Mouse (Mus musculus) MEL (cell line): ENCODE data around the gene Smim5. TPM values are rescaled to one million over a fixed set of nuclear protein-coding genes. Genes with fewer than 3 reads are reported as not detected.

ENCODE experiments used
- DNase-seq: peaks from one replicate; pipeline ENCODE4 v3.0.0; 2011; ENCODE audit warnings: low read depth, low spot score
- H3K27ac ChIP-seq: 2 replicates; pipeline ENCODE4 v1.5.1; 2012; ENCODE audit warnings: low read depth, mild to moderate bottlenecking, control low read depth, low read length, moderate library complexity; ENCODE audit not compliant: control insufficient read depth
- H3K27me3 ChIP-seq, 2 experiments: fragments of 150-350 bp in 1 of 2; sonication (generic) in 1 of 2; 2 replicates each; pipeline ENCODE4 v1.6.1; 2012; ENCODE audit warnings: low read length in 2 of 2, mild to moderate bottlenecking in 2 of 2, improper control_type of control experiment in 1 of 2, moderate library complexity in 1 of 2; ENCODE audit not compliant: insufficient read depth in 2 of 2, control insufficient read depth in 1 of 2
- H3K36me3 ChIP-seq, 2 experiments: 2 replicates each; pipeline ENCODE4 v1.6.1; 2012 to 2014; ENCODE audit warnings: low read length in 2 of 2, improper control_type of control experiment in 1 of 2, inconsistent platforms in 1 of 2, mild to moderate bottlenecking in 1 of 2; ENCODE audit not compliant: insufficient read depth in 2 of 2, control insufficient read depth in 1 of 2
- H3K4me1 ChIP-seq, 2 experiments: fragments of 150-350 bp in 1 of 2; sonication (generic) in 1 of 2; 2 replicates each; pipeline ENCODE4 v1.6.1; 2012; ENCODE audit warnings: low read length in 2 of 2, improper control_type of control experiment in 1 of 2, mild to moderate bottlenecking in 1 of 2; ENCODE audit not compliant: insufficient read depth in 2 of 2, control insufficient read depth in 1 of 2
- H3K4me3 ChIP-seq, 2 experiments: fragments of 150-350 bp in 1 of 2; sonication (generic) in 1 of 2; 2 replicates each; pipeline ENCODE4 v1.5.1; 2012; ENCODE audit warnings: low read depth in 2 of 2, low read length in 2 of 2, mild to moderate bottlenecking in 2 of 2, moderate library complexity in 2 of 2, control low read depth in 1 of 2, improper control_type of control experiment in 1 of 2; ENCODE audit not compliant: control insufficient read depth in 1 of 2, insufficient read depth in 1 of 2
- H3K79me2 ChIP-seq: 2 replicates; pipeline ENCODE4 v1.6.1; 2012; ENCODE audit warnings: mild to moderate bottlenecking, low read length, moderate library complexity; ENCODE audit not compliant: control insufficient read depth, poor library complexity, insufficient read depth
- H3K9ac ChIP-seq: 2 replicates; pipeline ENCODE4 v1.6.1; 2012; ENCODE audit warnings: low read depth, mild to moderate bottlenecking, control low read depth, low read length, moderate library complexity; ENCODE audit not compliant: control insufficient read depth, poor library complexity, severe bottlenecking
- H3K9me3 ChIP-seq: fragments of 150-350 bp; sonication (generic); replicated peaks from 2 replicates; pipeline ENCODE4 v1.6.1; 2012; ENCODE audit warnings: mild to moderate bottlenecking, low read length, improper control_type of control experiment, moderate library complexity; ENCODE audit not compliant: insufficient read depth
- CHD1 ChIP-seq: IDR thresholded peaks from 2 replicates; pipeline ENCODE4 v1.6.1; 2012; ENCODE audit warnings: low read depth, mild to moderate bottlenecking, inconsistent platforms, low read length, improper control_type of control experiment
- CTCF ChIP-seq, 3 experiments: IDR thresholded peaks in 2 of 3; conservative IDR thresholded peaks in 1 of 3; 2 replicates each; pipeline ENCODE4 v1.5.1; 2011 to 2012; ENCODE audit warnings: low read length in 3 of 3, low read depth in 2 of 3, mild to moderate bottlenecking in 2 of 3, improper control_type of control experiment in 1 of 3, inconsistent platforms in 1 of 3, mixed read lengths in 1 of 3, moderate library complexity in 1 of 3; ENCODE audit not compliant: control insufficient read depth in 1 of 3, insufficient read depth in 1 of 3, poor library complexity in 1 of 3, severe bottlenecking in 1 of 3
- E2F4 ChIP-seq: IDR thresholded peaks from 2 replicates; pipeline ENCODE4 v1.6.1; 2011; ENCODE audit warnings: low read depth, low read length, improper control_type of control experiment, borderline replicate concordance
- ETS1 ChIP-seq: IDR thresholded peaks from 2 replicates; pipeline ENCODE4 v1.6.1; 2012; ENCODE audit warnings: low read depth, mild to moderate bottlenecking, inconsistent platforms, low read length, improper control_type of control experiment, moderate library complexity
- GATA1 ChIP-seq: IDR thresholded peaks from 2 replicates; pipeline ENCODE4 v1.6.1; 2011; ENCODE audit warnings: low read depth, low read length, improper control_type of control experiment
- KAT2A ChIP-seq: conservative IDR thresholded peaks from 2 replicates; pipeline ENCODE4 v1.6.1; 2012; ENCODE audit warnings: low read depth, low read length, improper control_type of control experiment, inconsistent platforms
- MYB ChIP-seq: IDR thresholded peaks from 2 replicates; pipeline ENCODE4 v1.6.1; 2011; ENCODE audit warnings: mild to moderate bottlenecking, low read depth, low read length, improper control_type of control experiment
- MYC ChIP-seq: IDR thresholded peaks from 2 replicates; pipeline ENCODE4 v1.6.1; 2011; ENCODE audit warnings: low read depth, mild to moderate bottlenecking, low read length, improper control_type of control experiment, moderate library complexity
- NELFE ChIP-seq: IDR thresholded peaks from 2 replicates; pipeline ENCODE4 v1.6.1; 2011; ENCODE audit warnings: low read depth, low read length, improper control_type of control experiment
- POLR2AphosphoS2 ChIP-seq: IDR thresholded peaks from 2 replicates; pipeline ENCODE4 v1.6.1; 2011; ENCODE audit warnings: low read length, improper control_type of control experiment
- RAD21 ChIP-seq: IDR thresholded peaks from 2 replicates; pipeline ENCODE4 v1.6.1; 2011; ENCODE audit warnings: mild to moderate bottlenecking, low read depth, low read length, improper control_type of control experiment
- SIN3A ChIP-seq: IDR thresholded peaks from 2 replicates; pipeline ENCODE4 v1.6.1; 2012; ENCODE audit warnings: low read length, improper control_type of control experiment, inconsistent platforms
- ZKSCAN1 ChIP-seq: IDR thresholded peaks from 2 replicates; pipeline ENCODE4 v1.6.1; 2012; ENCODE audit warnings: low read depth, mild to moderate bottlenecking, inconsistent platforms, low read length, improper control_type of control experiment, moderate library complexity
- ZNF384 ChIP-seq: IDR thresholded peaks from 2 replicates; pipeline ENCODE4 v1.6.1; 2012; ENCODE audit warnings: low read depth, mild to moderate bottlenecking, inconsistent platforms, low read length, improper control_type of control experiment
- polyA plus RNA-seq, 2 experiments: library from polyadenylated mRNA; stranded (reverse) in 1 of 2; unstranded in 1 of 2; fragments of >175 nt in 1 of 2; fragments of >200 nt in 1 of 2; gene quantifications; 2 replicates each; pipeline versions ENCODE4 v1.2.1 to v1.2.4; 2012; ENCODE audit warnings: low replicate concordance in 2 of 2, low read depth in 1 of 2; ENCODE audit not compliant: insufficient read length in 2 of 2, insufficient read depth in 1 of 2, missing spikeins in 1 of 2
- total RNA-seq: library from RNA; depleted of rRNA; stranded (reverse); fragments of 300-350 nt; gene quantifications from 2 replicates; pipeline ENCODE4 v1.2.3, GENCODE M21; 2012

Gene Smim5
- total and polyA plus RNA-seq, 3 experiments, result 24.8 to 41.0 TPM; not detected in 1

DNA sequence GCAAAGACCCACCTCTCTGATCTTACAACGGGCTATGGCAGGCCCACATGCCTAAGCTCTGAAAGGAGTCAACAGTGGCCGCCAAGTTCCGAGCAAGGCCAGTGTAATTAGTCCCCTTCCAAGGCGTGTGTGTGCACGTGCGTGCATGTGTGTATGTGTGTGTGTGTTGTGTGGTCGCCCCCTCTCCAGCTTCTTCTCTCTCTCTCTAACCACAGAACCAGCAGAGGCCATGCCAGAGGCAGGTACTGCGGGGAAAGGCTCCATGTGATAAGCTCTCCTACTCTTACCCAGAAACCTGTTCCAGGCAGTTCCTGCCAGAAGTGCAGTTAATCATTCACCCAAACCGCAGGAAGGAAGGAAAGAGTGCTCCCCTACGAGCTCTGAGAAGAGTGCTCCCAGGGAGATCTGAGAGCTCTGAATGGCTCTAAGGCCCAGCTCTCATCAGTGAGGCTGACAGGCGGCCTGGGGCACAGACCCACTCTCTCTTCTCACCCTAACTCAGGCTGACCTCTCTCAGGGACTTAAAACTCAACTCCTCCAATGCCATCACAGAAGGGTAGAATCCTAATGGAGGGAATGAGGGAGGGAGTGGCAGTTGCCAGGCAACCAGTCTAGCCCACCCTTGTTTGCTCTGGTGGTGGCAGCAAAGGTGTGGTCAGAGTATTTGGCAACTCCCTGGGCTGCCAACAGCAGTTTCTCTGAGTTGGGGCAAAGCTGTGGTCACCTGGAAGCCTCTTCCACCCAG lies 12.0 kb downstream of the Smim5 start, which contains the start of gene Smim6 (continued):
- TF ChIP-seq ETS1 (peak; percentile 91), CHD1 (no peak), KAT2A (no peak), GATA1 (peak; percentile 60), CTCF (IDR thresholded peaks at IDR 0.05 in 2 of 3, conservative IDR thresholded peaks at IDR 0.05 in 1 of 3; ENCODE audit: control insufficient read depth in 1 of 3, insufficient read depth in 1 of 3, low read depth in 2 of 3, low read length in 3 of 3, poor library complexity in 1 of 3, severe bottlenecking in 1 of 3) (no peak), MYC (peak; percentile 90), NELFE (no peak), SIN3A (peak; percentile 72; the same call in 1 of the 2 replicates), E2F4 (no peak), MYB (no peak)

DNA sequence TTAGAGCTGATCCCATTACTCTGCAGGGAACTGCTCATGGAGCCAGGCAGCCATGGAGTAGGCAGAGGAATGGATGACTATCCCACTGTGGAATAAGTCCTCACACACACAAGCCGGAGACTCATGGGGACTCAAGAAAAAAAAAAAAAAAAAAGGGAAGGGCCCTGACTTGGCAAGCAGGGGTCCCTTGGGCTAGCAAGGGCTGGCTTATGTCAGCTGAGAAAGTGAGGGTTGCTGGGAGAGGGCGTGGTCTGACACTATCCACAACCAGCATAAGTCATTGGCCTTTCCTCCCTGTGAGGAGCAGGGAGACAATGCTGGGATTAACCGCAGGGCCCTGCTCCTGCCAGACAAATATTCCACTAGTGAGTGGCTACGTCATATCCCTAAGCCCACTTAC lies 16.8 kb downstream of the Smim5 start:
- Histone ChIP-seq H3K79me2 (no peaks in the 10 kb centered on the region), H3K9me3 (no peaks in the 10 kb centered on the region), H3K4me1 (peaks cover 0 to 23% of the 10 kb centered on the region in 2 experiments; a peak in 2 of 4 replicates), H3K9ac (no peak overlapping the region), H3K27ac (no peak overlapping the region), H3K27me3 (no peaks in the 10 kb centered on the region), H3K4me3 (no peak overlapping the region), H3K36me3 (peaks cover 0 to 13% of the 10 kb centered on the region in 2 experiments; a peak in 2 of 4 replicates)
- TF ChIP-seq POLR2AphosphoS2 (no peak), ZNF384 (peak; percentile 81), ETS1 (peak; percentile 24; the same call in 1 of the 2 replicates)
- DNase-seq, result peak; percentile 65

DNA sequence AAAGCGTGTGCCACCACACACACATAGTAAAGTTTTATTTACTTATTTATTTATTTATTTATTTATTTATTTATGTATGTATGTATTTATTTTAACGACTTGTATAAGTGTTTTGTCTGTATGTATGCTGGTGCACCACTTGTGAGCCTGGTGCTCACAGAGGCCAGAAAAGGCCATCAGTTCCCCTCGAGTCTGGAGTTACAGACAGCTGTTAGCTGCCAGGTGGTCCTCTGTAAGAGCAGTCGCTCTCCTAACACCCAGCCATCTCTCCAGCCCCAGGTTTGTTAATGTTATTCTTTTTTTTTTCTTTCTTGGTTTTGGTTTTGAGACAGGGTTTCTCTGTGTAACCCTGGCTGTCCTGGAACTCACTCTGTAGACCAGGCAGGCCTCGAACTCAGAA lies 18.9 kb downstream of the Smim5 start:
- Histone ChIP-seq H3K79me2 (no peaks in the 10 kb centered on the region), H3K4me3 (no peak overlapping the region), H3K27ac (no peak overlapping the region), H3K4me1 (peaks cover 0 to 11% of the 10 kb centered on the region in 2 experiments; a peak in 1 of 4 replicates), H3K9ac (no peak overlapping the region), H3K9me3 (no peaks in the 10 kb centered on the region), H3K36me3 (peaks cover 0 to 3% of the 10 kb centered on the region in 2 experiments; a peak in 2 of 4 replicates), H3K27me3 (no peaks in the 10 kb centered on the region)
- TF ChIP-seq RAD21 (no peak), ZKSCAN1 (no peak)
- DNase-seq, result no peak
